Mouse (Mus musculus) kidney, adult 9 months (tissue): Measurements from ENCODE around the gene Atg7.
A peak's percentile ranks its signal among the peaks of the same experiment; 100 is the strongest.

ENCODE experiments used
- DNase-seq: peaks from one replicate; pipeline ENCODE4 v3.0.0; 2022

Atg7 gene

GRCm38 (mm10) chr6:114788663-114789062, 145.8 kb downstream of the Atg7 start:
- DNase-seq: no peak

- DNase-seq: no peak
These were observed 147.2 kb downstream of the Atg7 start for GRCm38 (mm10) chr6:114790084-114790483.

GRCm38 (mm10) chr6:114790902-114791301, 148.0 kb downstream of the Atg7 start:
- DNase-seq: no peak

GRCm38 (mm10) chr6:114791846-114792245, 148.9 kb downstream of the Atg7 start:
- DNase-seq: no peak

- no peak for DNase-seq
These were observed 151.8 kb downstream of the Atg7 start for GRCm38 (mm10) chr6:114794706-114795105.

GRCm38 (mm10) chr6:114795706-114796325, 152.9 kb downstream of the Atg7 start:
- DNase-seq: no peak

GRCm38 (mm10) chr6:114797901-114798300, 155.0 kb downstream of the Atg7 start:
- DNase-seq: no peak

GRCm38 (mm10) chr6:114798715-114799114, 155.8 kb downstream of the Atg7 start:
- DNase-seq: no peak

GRCm38 (mm10) chr6:114800291-114800965, 157.5 kb downstream of the Atg7 start:
- DNase-seq: no peak

GRCm38 (mm10) chr6:114803915-114804535, 161.1 kb downstream of the Atg7 start:
- DNase-seq: no peak

- DNase-seq: no peak
These were observed 162.0 kb downstream of the Atg7 start for GRCm38 (mm10) chr6:114804866-114805265.

GRCm38 (mm10) chr6:114805927-114806326, 163.0 kb downstream of the Atg7 start:
- DNase-seq: no peak

GRCm38 (mm10) chr6:114807474-114807873, 164.6 kb downstream of the Atg7 start:
- DNase-seq: no peak

GRCm38 (mm10) chr6:114808654-114809430, 165.9 kb downstream of the Atg7 start:
- DNase-seq: no peak

GRCm38 (mm10) chr6:114809431-114809811, 166.5 kb downstream of the Atg7 start:
- DNase-seq: no peak

GRCm38 (mm10) chr6:114812322-114812721, 169.4 kb downstream of the Atg7 start:
- no peak for DNase-seq

GRCm38 (mm10) chr6:114812779-114813178, 169.9 kb downstream of the Atg7 start:
- DNase-seq: no peak

- DNase-seq: no peak
These were observed 171.4 kb downstream of the Atg7 start for GRCm38 (mm10) chr6:114814199-114814881.

GRCm38 (mm10) chr6:114814882-114815650, 172.2 kb downstream of the Atg7 start:
- DNase-seq: no peak

GRCm38 (mm10) chr6:114817948-114818347, 175.1 kb downstream of the Atg7 start:
- DNase-seq: no peak

GRCm38 (mm10) chr6:114818471-114818870, 175.6 kb downstream of the Atg7 start:
- peak; percentile 29 for DNase-seq

- DNase-seq: no peak
These were observed 177.1 kb downstream of the Atg7 start for GRCm38 (mm10) chr6:114819971-114820481.
